Mouse (Mus musculus) stomach, embryonic 16.5 days (tissue): ENCODE results near the gene Igbp1b. TPM values are rescaled to one million over a fixed set of nuclear protein-coding genes. Genes with fewer than 3 reads are reported as not detected.

Experiments
- ATAC-seq: fragments of 200-750 bp; cut with Nextera tagmentation; 2 replicates; pipeline ENCODE4 v1.8.0; 2017; ENCODE audit warnings: moderate number of reproducible peaks, moderate TSS enrichment; ENCODE audit not compliant: insufficient read depth, low FRiP score
- H3K27ac ChIP-seq: fragments of 300-500 bp; sonication (generic); 2 replicates; pipeline ENCODE4 v1.5.1; 2014; ENCODE audit warnings: low read length
- H3K27me3 ChIP-seq: fragments of 300-500 bp; sonication (generic); 2 replicates; pipeline ENCODE4 v1.6.1; 2014; ENCODE audit warnings: low read length, control low read depth, mixed read lengths; ENCODE audit not compliant: control insufficient read depth, insufficient read depth
- H3K36me3 ChIP-seq: fragments of 300-500 bp; sonication (generic); 2 replicates; pipeline ENCODE4 v1.6.1; 2014; ENCODE audit warnings: low read length; ENCODE audit not compliant: control insufficient read depth, insufficient read depth
- H3K4me1 ChIP-seq: fragments of 300-500 bp; sonication (generic); 2 replicates; pipeline ENCODE4 v1.6.1; 2014; ENCODE audit warnings: low read length, control low read depth, mixed read lengths; ENCODE audit not compliant: control insufficient read depth, insufficient read depth
- H3K4me2 ChIP-seq: fragments of 300-500 bp; sonication (generic); 2 replicates; pipeline ENCODE4 v1.6.1; 2014; ENCODE audit warnings: low read depth, low read length, mixed read lengths
- H3K4me3 ChIP-seq: fragments of 300-500 bp; sonication (generic); replicated peaks from 2 replicates; pipeline ENCODE4 v1.5.1; 2014; ENCODE audit warnings: mild to moderate bottlenecking, low read length
- H3K9ac ChIP-seq: fragments of 300-500 bp; sonication (generic); 2 replicates; pipeline ENCODE4 v1.6.1; 2014; ENCODE audit warnings: low read length
- H3K9me3 ChIP-seq: fragments of 300-500 bp; sonication (generic); replicated peaks from 2 replicates; pipeline ENCODE4 v1.6.1; 2016; ENCODE audit warnings: low read length, control low read depth; ENCODE audit not compliant: control insufficient read depth
- WGBS: fragments of 180-500 bp; shearing (Covaris S2); extraction: QIAGEN DNeasy Blood & Tissue Kit; methylation state at CpG from one replicate; pipeline ENCODE4 v1.1.7; 2014; 5-methylcytosine and 5-hydroxymethylcytosine counted together
- polyA plus RNA-seq: library from polyadenylated mRNA; unstranded; fragments of >200 nt; fragmentation: Nextera tagmentation; extraction: Ambion mirVana; gene quantifications from 2 replicates; pipeline ENCODE4 v1.2.1, GENCODE M21; 2015

The Igbp1b gene
- not detected in 2 replicates for polyA plus RNA-seq

GRCm38 (mm10) chr6:138658516-138658915, at the start of gene Igbp1b:
TSS of gene Igbp1b (minus strand) at chr6:138658544.
- Histone ChIP-seq H3K27me3 (no peaks in the 10 kb centered on the region), H3K4me3 (no peak within 1 kb of the TSS), H3K4me2 (no peak within 1 kb of the TSS), H3K36me3 (no peaks in the 10 kb centered on the region), H3K9ac (no peak within 1 kb of the TSS), H3K9me3 (no peaks in the 10 kb centered on the region), H3K27ac (no peak within 1 kb of the TSS), H3K4me1 (no peaks in the 10 kb centered on the region)
- WGBS = 79% methylated on average over 3 of the region's 3 CpGs
- no peak for ATAC-seq

GRCm38 (mm10) chr6:138682959-138683358, 24.6 kb upstream of the Igbp1b start:
- no peak overlapping the region for H3K4me3 ChIP-seq
- no peak for ATAC-seq
- no peaks in the 10 kb centered on the region for H3K4me1 ChIP-seq
- H3K27ac ChIP-seq = no peak overlapping the region
- H3K27me3 ChIP-seq = no peaks in the 10 kb centered on the region
- H3K9ac ChIP-seq = no peak overlapping the region
- H3K9me3 ChIP-seq = no peaks in the 10 kb centered on the region
- H3K4me2 ChIP-seq = no peak overlapping the region
- H3K36me3 ChIP-seq = no peaks in the 10 kb centered on the region

GRCm38 (mm10) chr6:138672704-138673141, 14.4 kb upstream of the Igbp1b start:
- Histone ChIP-seq H3K27ac (no peak overlapping the region), H3K4me3 (no peak overlapping the region), H3K4me1 (no peaks in the 10 kb centered on the region), H3K27me3 (no peaks in the 10 kb centered on the region), H3K36me3 (no peaks in the 10 kb centered on the region), H3K9ac (no peak overlapping the region), H3K4me2 (no peak overlapping the region), H3K9me3 (no peaks in the 10 kb centered on the region)
- no peak for ATAC-seq
- WGBS = 0% methylated on average over 2 of the region's 2 CpGs

GRCm38 (mm10) chr6:138665416-138665815, 7.1 kb upstream of the Igbp1b start:
- no peak for ATAC-seq
- no peaks in the 10 kb centered on the region for H3K27me3 ChIP-seq
- H3K27ac ChIP-seq = no peak overlapping the region
- no peaks in the 10 kb centered on the region for H3K4me1 ChIP-seq
- no peaks in the 10 kb centered on the region for H3K9me3 ChIP-seq
- H3K9ac ChIP-seq = no peak overlapping the region
- no peak overlapping the region for H3K4me3 ChIP-seq
- 63% methylated on average over 3 of the region's 3 CpGs for WGBS
- no peak overlapping the region for H3K4me2 ChIP-seq
- no peaks in the 10 kb centered on the region for H3K36me3 ChIP-seq

- WGBS = 90% methylated on average over 2 of the region's 2 CpGs
Observed at GRCm38 (mm10) chr6:138645604-138646003, 12.7 kb downstream of the Igbp1b start.

GRCm38 (mm10) chr6:138639351-138639750, 19.0 kb downstream of the Igbp1b start:
- no peak for ATAC-seq
- H3K27ac ChIP-seq = no peak overlapping the region
- no peaks in the 10 kb centered on the region for H3K27me3 ChIP-seq
- no peaks in the 10 kb centered on the region for H3K9me3 ChIP-seq
- no peak overlapping the region for H3K9ac ChIP-seq
- no peak overlapping the region for H3K4me2 ChIP-seq
- H3K4me1 ChIP-seq = no peaks in the 10 kb centered on the region
- H3K4me3 ChIP-seq = no peak overlapping the region
- no peaks in the 10 kb centered on the region for H3K36me3 ChIP-seq
- 46% methylated on average over 4 of the region's 4 CpGs for WGBS

More at GRCm38 (mm10) chr6:138645604-138646003, 12.7 kb downstream of the Igbp1b start:
- Histone ChIP-seq H3K9me3 (no peaks in the 10 kb centered on the region), H3K36me3 (no peaks in the 10 kb centered on the region), H3K4me1 (no peaks in the 10 kb centered on the region), H3K27me3 (no peaks in the 10 kb centered on the region), H3K27ac (no peak overlapping the region), H3K4me2 (no peak overlapping the region), H3K4me3 (no peak overlapping the region), H3K9ac (no peak overlapping the region)
- ATAC-seq = no peak

- H3K4me3 ChIP-seq = no peak overlapping the region
- ATAC-seq = no peak
Observed at GRCm38 (mm10) chr6:138620786-138621185, 37.6 kb downstream of the Igbp1b start.

GRCm38 (mm10) chr6:138618396-138618795, 39.9 kb downstream of the Igbp1b start:
- WGBS = 88% methylated on average over 3 of the region's 3 CpGs
- no peaks in the 10 kb centered on the region for H3K36me3 ChIP-seq
- H3K4me2 ChIP-seq = no peak overlapping the region
- no peak overlapping the region for H3K9ac ChIP-seq
- H3K27me3 ChIP-seq = no peaks in the 10 kb centered on the region
- H3K4me1 ChIP-seq = no peaks in the 10 kb centered on the region
- no peak overlapping the region for H3K27ac ChIP-seq
- no peak overlapping the region for H3K4me3 ChIP-seq
- no peaks in the 10 kb centered on the region for H3K9me3 ChIP-seq
- no peak for ATAC-seq

More at GRCm38 (mm10) chr6:138620786-138621185, 37.6 kb downstream of the Igbp1b start:
- Histone ChIP-seq H3K4me2 (no peak overlapping the region), H3K9me3 (no peaks in the 10 kb centered on the region), H3K36me3 (no peaks in the 10 kb centered on the region), H3K27ac (no peak overlapping the region), H3K4me1 (no peaks in the 10 kb centered on the region), H3K27me3 (no peaks in the 10 kb centered on the region), H3K9ac (no peak overlapping the region)
